Mouse (Mus musculus) megakaryocyte, embryonic 14.5 days (primary cell): Measurements from ENCODE around the gene Tmem119. TPM values are rescaled to one million over a fixed set of nuclear protein-coding genes. Genes with fewer than 3 reads are reported as not detected.

Experiments
- H3K27me3 ChIP-seq: replicated peaks from 2 replicates; pipeline ENCODE3; 2012; ENCODE audit warnings: inconsistent platforms
- H3K36me3 ChIP-seq: replicated peaks from 2 replicates; pipeline ENCODE3; 2012; ENCODE audit warnings: low read length, inconsistent platforms, mixed read lengths
- H3K4me1 ChIP-seq: 2 replicates; pipeline ENCODE4 v1.6.1; 2012; ENCODE audit warnings: inconsistent platforms
- H3K4me3 ChIP-seq: replicated peaks from 2 replicates; pipeline ENCODE3; 2012; ENCODE audit warnings: moderate library complexity, mild to moderate bottlenecking, inconsistent platforms
- H3K9me3 ChIP-seq: 2 replicates; pipeline ENCODE4 v1.6.1; 2012; ENCODE audit warnings: inconsistent platforms
- FLI1 ChIP-seq: IDR thresholded peaks from 2 replicates; pipeline ENCODE4 v1.6.1; 2012; ENCODE audit warnings: low read length, inconsistent platforms, mixed read lengths
- GATA1 ChIP-seq: IDR thresholded peaks from 3 replicates; pipeline ENCODE4 v1.6.1; 2012; ENCODE audit warnings: mixed read lengths, low read length, inconsistent platforms, borderline replicate concordance
- polyA plus RNA-seq: library from polyadenylated mRNA; stranded (reverse); fragments of >175 nt; gene quantifications from 2 replicates; pipeline ENCODE4 v1.2.3, GENCODE M21; 2012; ENCODE audit warnings: low replicate concordance; ENCODE audit not compliant: insufficient read depth

The Tmem119 gene
- polyA plus RNA-seq, 1 experiment, result 4.0 TPM

- peaks cover 60% of the 10 kb centered on the region for H3K4me1 ChIP-seq
Measured at GRCm38 (mm10) chr5:113772450-113772895, 27.8 kb downstream of the Tmem119 start, which contains the start of the genes Sart3 and Iscu. Gene Sart3, minus strand, starts transcription at chr5:113772510. Gene Iscu, plus strand, starts transcription at chr5:113772748.

GRCm38 (mm10) chr5:113771213-113772162 is 28.8 kb downstream of the Tmem119 start:
- Histone ChIP-seq H3K36me3 (peaks cover 50% of the 10 kb centered on the region), H3K4me1 (peaks cover 65% of the 10 kb centered on the region), H3K4me3 (peak overlapping the region; percentile 99), H3K9me3 (no peaks in the 10 kb centered on the region), H3K27me3 (no peaks in the 10 kb centered on the region)
- TF ChIP-seq GATA1 (no peak), FLI1 (peak; percentile 85)

More at GRCm38 (mm10) chr5:113772450-113772895, 27.8 kb downstream of the Tmem119 start, which contains the start of the genes Sart3 and Iscu:
- H3K36me3 ChIP-seq, result peaks cover 51% of the 10 kb centered on the region
- H3K9me3 ChIP-seq, result no peaks in the 10 kb centered on the region
- no peaks in the 10 kb centered on the region for H3K27me3 ChIP-seq
- H3K4me3 ChIP-seq, result peak within 1 kb of the TSS; percentile 99
- peak; percentile 51; the same call in 1 of the 2 replicates for TF ChIP-seq FLI1
- TF ChIP-seq GATA1, result no peak

- TF ChIP-seq GATA1 (no peak), FLI1 (no peak)
- Histone ChIP-seq H3K4me1 (peaks cover 66% of the 10 kb centered on the region), H3K27me3 (no peaks in the 10 kb centered on the region), H3K36me3 (peaks cover 51% of the 10 kb centered on the region), H3K9me3 (no peaks in the 10 kb centered on the region), H3K4me3 (no peak overlapping the region)
Measured at GRCm38 (mm10) chr5:113768806-113769205, 31.5 kb downstream of the Tmem119 start.

- Histone ChIP-seq H3K9me3 (no peaks in the 10 kb centered on the region), H3K27me3 (no peaks in the 10 kb centered on the region), H3K4me1 (peaks cover 52% of the 10 kb centered on the region), H3K4me3 (peak overlapping the region; percentile 38), H3K36me3 (peaks cover 80% of the 10 kb centered on the region)
- TF ChIP-seq GATA1 (no peak), FLI1 (no peak)
Measured at GRCm38 (mm10) chr5:113765641-113766526, 34.4 kb downstream of the Tmem119 start.

- H3K27me3 ChIP-seq, result no peaks in the 10 kb centered on the region
- no peaks in the 10 kb centered on the region for H3K9me3 ChIP-seq
- no peak overlapping the region for H3K4me3 ChIP-seq
- TF ChIP-seq FLI1 (no peak), GATA1 (no peak)
- H3K4me1 ChIP-seq, result peaks cover 38% of the 10 kb centered on the region
- H3K36me3 ChIP-seq, result peaks cover 94% of the 10 kb centered on the region
Measured at GRCm38 (mm10) chr5:113764426-113764825, 35.9 kb downstream of the Tmem119 start.

GRCm38 (mm10) chr5:113761585-113761984 is 38.7 kb downstream of the Tmem119 start:
- peaks cover 14% of the 10 kb centered on the region for H3K4me1 ChIP-seq
- no peaks in the 10 kb centered on the region for H3K9me3 ChIP-seq
- no peaks in the 10 kb centered on the region for H3K27me3 ChIP-seq
- H3K4me3 ChIP-seq, result no peak overlapping the region
- no peak for TF ChIP-seq FLI1
- TF ChIP-seq GATA1, result no peak
- peaks cover 98% of the 10 kb centered on the region for H3K36me3 ChIP-seq

- Histone ChIP-seq H3K27me3 (no peaks in the 10 kb centered on the region), H3K4me1 (0 out of 2 replicates have a peak, but pooled peaks cover 3% of the 10 kb centered on the region), H3K4me3 (no peak overlapping the region), H3K36me3 (peaks cover 100% of the 10 kb centered on the region), H3K9me3 (no peaks in the 10 kb centered on the region)
- TF ChIP-seq FLI1 (no peak), GATA1 (no peak)
Measured at GRCm38 (mm10) chr5:113755347-113756030, 44.8 kb downstream of the Tmem119 start.

- Histone ChIP-seq H3K27me3 (no peaks in the 10 kb centered on the region), H3K36me3 (peaks cover 99% of the 10 kb centered on the region), H3K4me3 (no peak overlapping the region), H3K9me3 (no peaks in the 10 kb centered on the region), H3K4me1 (0 out of 2 replicates have a peak, but pooled peaks cover 3% of the 10 kb centered on the region)
- TF ChIP-seq FLI1 (no peak), GATA1 (no peak)
Measured at GRCm38 (mm10) chr5:113751521-113752157, 48.7 kb downstream of the Tmem119 start.
